Mouse (Mus musculus): ENCODE measurements around the gene Hras.

DNA sequence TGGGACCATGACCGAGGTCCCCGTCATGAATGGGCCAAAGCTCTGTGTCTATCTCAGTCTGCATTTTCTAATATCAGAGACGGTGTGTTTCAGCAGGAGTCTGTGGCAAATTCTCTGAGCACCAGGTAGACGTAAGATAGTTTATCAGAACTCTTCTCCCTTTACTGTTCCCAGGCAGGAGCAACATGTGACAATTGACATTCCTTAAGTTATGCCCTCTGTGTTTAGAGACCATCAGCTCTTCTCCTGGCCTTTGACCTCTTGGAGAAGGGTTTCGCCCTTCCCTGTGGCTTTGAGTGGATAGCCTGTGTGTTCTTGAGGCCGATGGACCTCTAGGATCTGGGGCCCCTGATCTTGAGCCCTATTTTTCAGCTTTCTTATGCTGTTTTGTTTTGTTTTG, 35.9 kb upstream of the Hras start:
- no peak for TF ChIP-seq GATA1 (IDR thresholded peaks at IDR 0.05; ENCODE audit: borderline replicate concordance, low read length)
- TF ChIP-seq FLI1 (IDR thresholded peaks at IDR 0.05; ENCODE audit: low read length) = no peak
